Mouse (Mus musculus) layer of hippocampus, adult 11-12 months (tissue): ENCODE measurements around the gene Oog3.

Source experiments
- DNase-seq: peaks from one replicate; pipeline ENCODE4 v3.0.0; 2022; ENCODE audit warnings: low spot score

Oog3 gene

DNA sequence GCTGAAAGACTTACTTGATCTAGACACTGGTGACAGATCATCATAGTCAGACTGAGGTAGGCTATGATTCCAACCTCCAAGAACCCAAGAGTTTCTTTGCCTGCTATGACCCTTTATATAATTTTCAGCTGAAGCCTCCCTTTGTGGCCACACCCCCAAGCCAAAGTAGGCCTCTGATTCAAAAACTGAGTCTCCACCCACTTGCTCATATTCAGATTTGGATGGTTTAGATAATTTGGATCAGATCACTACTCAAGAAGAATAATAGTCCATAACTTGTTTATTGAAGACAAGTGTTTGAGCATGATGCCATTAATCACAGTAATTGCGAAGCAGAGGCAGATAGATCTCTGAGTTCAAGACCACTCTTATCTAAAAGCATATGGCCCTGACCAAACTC, at the start of gene Oog3:
Gene Oog3, minus strand, starts transcription at position 101 of the 400 bp plus-strand sequence.
- no peak for DNase-seq

- no peak for DNase-seq
Observed at GRCm38 (mm10) chr4:144190419-144190818, 28.0 kb upstream of the Oog3 start, which contains the start of gene Oog2. Oog2 (plus strand) TSS chr4:144190719.
